Mouse (Mus musculus) embryonic facial prominence, embryonic 14.5 days (tissue): Measurements from ENCODE around the gene Gm3409. TPM values are rescaled to one million over a fixed set of nuclear protein-coding genes. Genes with fewer than 3 reads are reported as not detected.
"Not testable (repeated sequence)": the region's sequence is repeated elsewhere in the genome, so short reads cannot be mapped to it uniquely, and the experiment has no call there.

Experiments
- ATAC-seq: fragments of 200-750 bp; cut with Nextera tagmentation; 2 replicates; pipeline ENCODE4 v1.8.0; 2017; ENCODE audit warnings: low read depth, moderate number of reproducible peaks, moderate TSS enrichment
- DNase-seq: peaks from one replicate; pipeline ENCODE4 v3.0.0-alpha.2; 2015; ENCODE audit warnings: low spot score
- H3K27ac ChIP-seq: fragments of 300-500 bp; sonication (generic); replicated peaks from 2 replicates; pipeline ENCODE4 v1.5.1; 2014; ENCODE audit warnings: low read depth, mild to moderate bottlenecking, low read length, moderate library complexity
- H3K27me3 ChIP-seq: fragments of 300-500 bp; sonication (generic); replicated peaks from 2 replicates; pipeline ENCODE4 v1.6.1; 2014; ENCODE audit warnings: low read length; ENCODE audit not compliant: control insufficient read depth, insufficient read depth
- H3K36me3 ChIP-seq: fragments of 300-500 bp; sonication (generic); 2 replicates; pipeline ENCODE4 v1.6.1; 2014; ENCODE audit warnings: low read length, mixed read lengths; ENCODE audit not compliant: control insufficient read depth, insufficient read depth
- H3K4me1 ChIP-seq: fragments of 300-500 bp; sonication (generic); 2 replicates; pipeline ENCODE4 v1.6.1; 2014; ENCODE audit warnings: antibody characterized with exemption, low read length; ENCODE audit not compliant: control insufficient read depth, insufficient read depth
- H3K4me2 ChIP-seq: fragments of 300-500 bp; sonication (generic); 2 replicates; pipeline ENCODE4 v1.6.1; 2014; ENCODE audit warnings: low read depth, mild to moderate bottlenecking, low read length, moderate library complexity, mixed read lengths
- H3K4me3 ChIP-seq: fragments of 300-500 bp; sonication (generic); 2 replicates; pipeline ENCODE4 v1.5.1; 2014; ENCODE audit warnings: low read depth, mild to moderate bottlenecking, low read length
- H3K9ac ChIP-seq: fragments of 300-500 bp; sonication (generic); 2 replicates; pipeline ENCODE4 v1.6.1; 2014; ENCODE audit warnings: low read depth, mild to moderate bottlenecking, low read length, moderate library complexity, mixed read lengths
- H3K9me3 ChIP-seq: fragments of 300-500 bp; sonication (generic); 2 replicates; pipeline ENCODE4 v1.6.1; 2016; ENCODE audit warnings: low read length; ENCODE audit not compliant: control insufficient read depth
- WGBS: fragments of 180-500 bp; shearing (Covaris S2); extraction: QIAGEN DNeasy Blood & Tissue Kit; methylation state at CpG from one replicate; pipeline ENCODE4 v1.1.7; 2014; 5-methylcytosine and 5-hydroxymethylcytosine counted together
- polyA plus RNA-seq: library from polyadenylated mRNA; unstranded; fragments of >200 nt; fragmentation: Nextera tagmentation; extraction: Ambion mirVana; gene quantifications from 2 replicates; pipeline ENCODE4 v1.2.1, GENCODE M21; 2014

Gene Gm3409
- polyA plus RNA-seq, 1 experiment from 2014 or later: not detected

DNA sequence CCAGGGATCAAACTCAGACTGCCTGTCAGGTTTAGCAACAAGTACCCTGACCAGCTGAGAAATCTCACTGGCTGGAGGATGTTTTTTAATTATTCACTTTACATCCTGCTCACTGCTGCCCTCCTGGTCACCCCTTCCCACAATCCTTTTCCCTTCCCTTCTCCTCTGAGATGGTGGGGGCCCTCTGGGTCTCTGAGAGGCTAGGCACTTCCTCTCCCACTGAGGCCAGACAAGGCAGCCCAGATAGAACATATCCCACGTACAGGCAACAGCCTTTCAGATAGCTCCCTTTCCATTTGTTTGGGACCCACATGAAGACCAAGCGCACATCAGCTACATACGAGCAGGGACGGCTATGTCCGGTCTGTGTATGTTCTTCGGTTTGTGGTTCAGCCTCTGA lies 32.7 kb downstream of the Gm3409 start:
- ATAC-seq, H3K27ac ChIP-seq, H3K4me1 ChIP-seq, H3K4me2 ChIP-seq, H3K4me3 ChIP-seq, H3K9ac ChIP-seq, H3K9me3 ChIP-seq, DNase-seq, H3K36me3 ChIP-seq, H3K27me3 ChIP-seq: not testable (repeated sequence)
- 84% methylated on average over 6 of the region's 6 CpGs for WGBS

DNA sequence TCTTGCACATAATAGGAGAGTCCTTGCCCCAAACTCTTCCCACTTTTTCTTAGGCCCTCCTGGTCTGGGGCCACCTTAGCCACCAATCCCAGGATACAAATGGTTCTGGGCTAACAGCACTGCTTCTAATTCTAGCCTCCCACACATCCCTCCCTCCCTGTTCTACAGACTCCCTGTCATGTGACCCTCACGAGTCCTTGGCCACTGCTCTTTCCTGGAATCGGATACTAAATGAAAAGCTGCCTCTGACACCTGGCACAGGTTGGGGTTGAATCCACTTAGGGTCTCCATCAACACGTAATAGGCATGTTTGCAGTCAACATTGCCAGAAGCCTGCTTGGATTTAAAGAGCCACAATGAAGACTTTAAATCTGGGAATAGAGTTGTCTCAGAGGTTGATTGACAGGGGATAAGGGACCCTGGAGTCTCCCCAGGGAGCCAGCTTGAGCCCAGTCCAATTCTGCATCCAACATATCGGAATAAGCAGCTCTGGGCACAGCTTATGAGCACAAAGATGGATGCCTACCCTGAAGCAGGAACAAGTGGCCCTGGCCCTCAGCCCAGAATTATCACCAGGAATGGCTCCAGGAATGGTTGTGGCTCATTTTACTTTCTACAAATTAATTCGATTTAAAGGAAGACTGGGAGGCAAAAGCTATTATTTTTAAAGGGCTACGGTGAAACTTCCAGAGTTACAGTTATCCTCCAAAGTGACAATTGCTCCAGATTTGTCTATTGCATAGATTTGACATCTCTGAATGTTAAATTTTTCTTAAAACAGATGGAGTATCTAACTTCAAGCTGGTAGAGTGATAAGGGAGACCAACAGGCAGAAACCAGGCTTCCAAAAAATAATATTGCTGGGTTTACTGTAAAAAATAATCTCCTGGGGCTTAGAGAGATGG lies 34.6 kb downstream of the Gm3409 start:
- not testable (repeated sequence) for H3K27me3 ChIP-seq, H3K36me3 ChIP-seq, H3K27ac ChIP-seq, H3K9ac ChIP-seq, H3K4me2 ChIP-seq, DNase-seq, ATAC-seq, H3K4me3 ChIP-seq, H3K9me3 ChIP-seq, H3K4me1 ChIP-seq
- 58% methylated on average over 6 of the region's 6 CpGs for WGBS

DNA sequence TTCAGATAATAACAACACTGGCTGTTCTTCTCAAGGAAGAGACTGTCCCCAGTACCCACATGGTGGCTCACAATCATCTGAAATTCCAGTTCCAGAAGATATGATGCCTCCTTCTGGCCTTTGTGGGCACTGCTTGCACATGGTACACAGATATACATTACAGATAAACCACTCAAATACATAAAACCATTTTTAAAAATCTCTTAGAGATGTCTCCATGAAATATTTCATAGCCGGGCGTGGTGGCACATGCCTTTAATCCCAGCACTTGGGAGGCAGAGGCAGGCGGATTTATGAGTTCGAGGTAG lies 35.2 kb downstream of the Gm3409 start:
- not testable (repeated sequence) for H3K36me3 ChIP-seq, ATAC-seq, H3K9me3 ChIP-seq, H3K9ac ChIP-seq, H3K27ac ChIP-seq, H3K4me2 ChIP-seq, H3K27me3 ChIP-seq, H3K4me1 ChIP-seq, DNase-seq, H3K4me3 ChIP-seq
- 91% methylated on average over 4 of the region's 4 CpGs for WGBS

DNA sequence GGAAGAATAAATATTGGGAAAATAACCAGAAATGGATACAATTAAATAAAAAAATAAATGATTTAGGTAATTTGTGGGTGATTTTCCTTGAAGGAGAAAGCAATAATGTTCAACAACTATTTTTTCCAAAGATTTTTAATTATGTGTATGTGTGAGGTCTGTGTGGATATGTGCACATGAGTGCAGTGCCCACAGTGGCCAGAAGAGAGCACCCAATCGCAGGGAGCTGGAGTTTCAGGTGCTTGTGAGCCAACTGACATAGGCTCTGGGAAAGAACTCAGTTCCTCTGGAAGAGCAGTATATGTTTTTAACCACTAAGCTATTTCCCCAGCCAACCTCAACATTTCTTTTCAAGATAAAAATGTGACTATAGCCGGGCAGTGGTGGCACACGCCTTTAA lies 39.2 kb downstream of the Gm3409 start:
- no peak overlapping the region for H3K4me3 ChIP-seq
- H3K36me3 ChIP-seq: no peaks in the 10 kb centered on the region
- ATAC-seq (no peak), DNase-seq (no peak)
- H3K4me1 ChIP-seq: no peaks in the 10 kb centered on the region
- H3K9me3 ChIP-seq: no peaks in the 10 kb centered on the region
- H3K27me3 ChIP-seq: no peaks in the 10 kb centered on the region; the same call in 1 of the 2 replicates
- H3K27ac ChIP-seq: no peak overlapping the region
- no peak overlapping the region for H3K4me2 ChIP-seq
- no peak overlapping the region for H3K9ac ChIP-seq
- WGBS: 89% methylated on average over 3 of the region's 3 CpGs

DNA sequence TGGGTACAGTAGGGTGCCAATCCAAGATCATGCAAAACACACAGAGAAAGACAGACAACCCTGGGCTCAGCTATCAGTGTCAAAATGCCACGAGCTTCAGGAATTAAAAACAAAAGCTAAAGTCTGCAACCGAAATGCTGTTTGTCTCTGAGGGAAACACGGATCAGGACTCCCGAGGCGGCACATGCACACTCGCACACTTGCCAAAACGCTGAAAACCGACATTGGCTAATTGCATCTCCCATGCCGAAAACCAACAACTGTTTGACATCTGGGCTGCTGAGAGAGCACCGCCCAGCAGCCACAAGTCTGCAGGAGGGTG lies 46.7 kb downstream of the Gm3409 start:
- Histone ChIP-seq H3K27me3 (peaks cover 51% of the 10 kb centered on the region), H3K27ac (no peak overlapping the region), H3K4me2 (peak overlapping the region; percentile 97), H3K36me3 (no peaks in the 10 kb centered on the region), H3K9me3 (no peaks in the 10 kb centered on the region), H3K4me3 (peak overlapping the region; percentile 53), H3K9ac (peak overlapping the region; percentile 45; the same call in 1 of the 2 replicates), H3K4me1 (0 out of 2 replicates have a peak, but pooled peaks cover 3% of the 10 kb centered on the region)
- WGBS: 10% methylated on average over 10 of the region's 10 CpGs
- ATAC-seq: 0 out of 2 replicates have a peak, but pooled peaks have one; percentile 12
- peak; percentile 25 for DNase-seq

DNA sequence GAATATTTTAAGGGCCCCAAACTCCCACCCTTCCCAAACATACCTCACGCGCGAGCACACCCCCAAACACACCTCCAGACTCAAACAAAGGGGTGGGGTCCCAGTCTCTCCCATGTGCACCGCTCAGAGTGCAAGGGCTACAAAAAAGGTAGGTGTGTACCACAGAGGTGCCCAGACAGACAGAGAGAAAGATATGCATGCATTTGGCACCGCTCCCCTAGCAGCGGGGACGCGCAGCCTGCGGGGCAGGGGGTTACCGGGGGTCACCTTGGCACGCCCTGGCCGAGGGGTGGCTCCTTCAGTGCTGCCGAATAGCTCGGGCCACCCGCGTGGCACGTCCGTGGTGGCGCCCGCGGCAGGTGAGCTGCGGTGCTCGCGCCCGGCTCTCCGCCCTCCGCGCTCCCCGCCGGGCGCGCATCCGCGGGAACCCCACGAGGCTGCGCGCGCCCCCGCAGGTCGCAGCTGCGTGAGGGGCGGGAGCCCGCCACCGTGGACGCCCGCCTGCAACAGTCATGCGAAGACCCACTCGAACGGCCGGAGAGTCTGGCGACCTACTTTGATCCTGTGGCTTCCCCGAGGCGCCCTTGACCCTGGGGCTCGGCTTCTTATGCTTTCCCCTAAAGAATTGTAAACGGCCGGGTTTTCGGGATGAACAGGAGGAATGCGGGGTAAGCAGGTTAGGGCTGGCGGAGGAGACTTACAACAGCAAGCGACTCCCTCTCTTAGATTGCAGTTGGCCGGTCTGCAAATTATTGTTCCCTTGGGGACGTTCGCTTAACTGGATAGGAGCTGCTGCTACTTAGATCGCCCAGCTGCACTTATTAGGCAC lies 47.2 kb downstream of the Gm3409 start, which contains the start of gene Gpr12:
Gpr12 (minus strand) TSS at position 762 of the 829 bp plus-strand sequence.
- 1% methylated on average over 42 of the region's 64 CpGs for WGBS
- peaks cover 51% of the 10 kb centered on the region for H3K27me3 ChIP-seq
- H3K36me3 ChIP-seq: no peaks in the 10 kb centered on the region
- ATAC-seq: peak; percentile 57
- H3K4me2 ChIP-seq: peak within 1 kb of the TSS; percentile 97
- no peaks in the 10 kb centered on the region for H3K9me3 ChIP-seq
- 0 out of 2 replicates have a peak, but pooled peaks cover 3% of the 10 kb centered on the region for H3K4me1 ChIP-seq
- H3K9ac ChIP-seq: peak within 1 kb of the TSS; percentile 45
- no peak within 1 kb of the TSS for H3K27ac ChIP-seq
- H3K4me3 ChIP-seq: peak within 1 kb of the TSS; percentile 53
- DNase-seq: peak; percentile 64

DNA sequence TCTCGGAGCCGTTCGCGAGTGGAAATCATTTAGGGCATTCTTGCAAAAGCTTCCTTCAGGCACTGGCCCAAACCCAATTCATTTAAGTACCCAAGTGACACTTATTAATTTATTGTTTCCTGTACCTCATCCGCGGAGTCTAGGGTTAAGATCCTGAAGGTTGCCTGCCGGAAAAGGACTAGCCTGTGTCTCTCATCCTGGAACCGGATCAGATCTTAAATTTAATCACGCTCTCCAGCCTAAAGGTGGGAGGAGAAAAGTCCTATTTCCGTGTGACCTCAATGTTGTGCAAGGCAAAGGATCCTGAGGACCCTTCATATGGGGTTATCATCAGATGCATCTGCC lies 47.8 kb downstream of the Gm3409 start:
- Histone ChIP-seq H3K36me3 (no peaks in the 10 kb centered on the region), H3K27me3 (peaks cover 51% of the 10 kb centered on the region), H3K9ac (peak overlapping the region; percentile 45; the same call in 1 of the 2 replicates), H3K4me1 (0 out of 2 replicates have a peak, but pooled peaks cover 3% of the 10 kb centered on the region), H3K4me2 (peak overlapping the region; percentile 97), H3K9me3 (no peaks in the 10 kb centered on the region), H3K4me3 (peak overlapping the region; percentile 53), H3K27ac (no peak overlapping the region)
- ATAC-seq: no peak
- WGBS: 5% methylated on average over 10 of the region's 10 CpGs
- no peak for DNase-seq

DNA sequence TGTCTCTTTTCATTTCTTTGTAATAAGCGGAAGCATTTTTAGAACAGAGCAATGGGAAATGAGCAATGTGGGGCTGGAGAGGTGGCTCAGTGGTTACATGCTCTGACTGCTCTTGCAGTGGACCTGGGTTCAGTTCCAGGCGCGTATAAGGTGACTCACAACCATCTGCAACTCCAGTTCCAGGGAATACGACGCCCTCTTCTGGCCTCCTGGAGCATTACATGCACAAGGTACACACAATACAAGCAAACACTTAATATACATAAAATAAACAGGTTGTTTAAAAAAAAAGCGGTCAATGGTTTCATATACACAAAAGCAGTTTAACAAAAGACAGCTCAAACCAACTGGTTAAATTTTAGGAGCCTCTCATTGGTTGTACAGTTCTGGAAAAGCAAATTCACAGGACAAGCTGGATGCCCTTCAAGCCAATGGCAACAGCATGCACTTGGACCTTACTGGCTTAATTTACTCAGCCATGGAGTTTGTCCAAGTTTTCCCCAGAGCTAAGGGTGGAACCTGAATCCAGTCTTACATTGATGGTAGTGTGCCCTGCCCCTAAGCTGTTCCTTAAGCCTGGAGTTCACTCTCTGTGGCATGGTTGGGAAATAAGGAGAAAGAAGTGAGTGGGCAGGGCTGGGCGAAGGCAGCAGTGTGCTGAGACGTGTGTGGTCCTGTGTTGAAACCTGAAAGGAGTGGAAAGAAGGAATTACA lies 49.1 kb downstream of the Gm3409 start:
- H3K4me2 ChIP-seq: no peak overlapping the region
- 0 out of 2 replicates have a peak, but pooled peaks cover 3% of the 10 kb centered on the region for H3K4me1 ChIP-seq
- no peak overlapping the region for H3K4me3 ChIP-seq
- no peak for DNase-seq
- no peak overlapping the region for H3K9ac ChIP-seq
- WGBS: 69% methylated on average over 8 of the region's 8 CpGs
- H3K9me3 ChIP-seq: no peaks in the 10 kb centered on the region
- H3K27me3 ChIP-seq: peaks cover 51% of the 10 kb centered on the region
- H3K36me3 ChIP-seq: no peaks in the 10 kb centered on the region
- H3K27ac ChIP-seq: no peak overlapping the region
- no peak for ATAC-seq
